Mouse (Mus musculus) G1E-ER4 (cell line): ENCODE measurements around the gene Taf12. TPM values are rescaled to one million over a fixed set of nuclear protein-coding genes. Genes with fewer than 3 reads are reported as not detected.

ENCODE experiments used
- GATA1 ChIP-seq: IDR thresholded peaks from one replicate; pipeline ENCODE4 v1.8.0; 2012; ENCODE audit warnings: low read length, inconsistent platforms
- polyA plus RNA-seq: library from polyadenylated mRNA; stranded (reverse); fragments of >175 nt; gene quantifications from 2 replicates; pipeline ENCODE4 v1.2.3, GENCODE M21; 2012

Taf12 gene
- polyA plus RNA-seq, 1 experiment: 5.8 TPM

GRCm38 (mm10) chr4:132329115-132329834 lies 55.1 kb downstream of the Taf12 start, which contains the start of gene Trnau1ap:
Trnau1ap (minus strand) TSS chr4:132329538.
- TF ChIP-seq GATA1: no peak

- TF ChIP-seq GATA1: no peak
Measured at GRCm38 (mm10) chr4:132329835-132330354, 55.7 kb downstream of the Taf12 start.

GRCm38 (mm10) chr4:132331960-132332359 lies 57.8 kb downstream of the Taf12 start:
- TF ChIP-seq GATA1: no peak

GRCm38 (mm10) chr4:132332880-132333279 lies 58.7 kb downstream of the Taf12 start:
- no peak for TF ChIP-seq GATA1

GRCm38 (mm10) chr4:132338943-132339342 lies 64.8 kb downstream of the Taf12 start:
- no peak for TF ChIP-seq GATA1

- no peak for TF ChIP-seq GATA1
Measured at GRCm38 (mm10) chr4:132341451-132341850, 67.3 kb downstream of the Taf12 start.

GRCm38 (mm10) chr4:132344403-132345134 lies 70.4 kb downstream of the Taf12 start:
- no peak for TF ChIP-seq GATA1

Other genes with a start within 250 kb of the Taf12 start
- gene Gm10300, start 199.7 kb upstream of the Taf12 start, polyA plus RNA-seq: 0.23 and 0.29 TPM in 2 replicates
- 104 and 111 TPM in 2 replicates for gene Epb41, start 199.1 kb upstream of the Taf12 start, polyA plus RNA-seq
- gene Oprd1, start 129.9 kb upstream of the Taf12 start, polyA plus RNA-seq: not detected in 2 replicates
- gene Ythdf2, start 62.1 kb upstream of the Taf12 start, polyA plus RNA-seq: 70.3 and 81.0 TPM in 2 replicates
- 10.3 and 20.1 TPM in 2 replicates for gene Gmeb1, start 12.8 kb upstream of the Taf12 start, polyA plus RNA-seq
- gene Rab42, start 29.0 kb downstream of the Taf12 start, polyA plus RNA-seq: 0.55 and 0.68 TPM in 2 replicates
- 54.1 and 103 TPM in 2 replicates for gene Trnau1ap, start 55.2 kb downstream of the Taf12 start, polyA plus RNA-seq
- gene Rcc1, start 79.2 kb downstream of the Taf12 start, polyA plus RNA-seq: 96.0 and 97.3 TPM in 2 replicates
- gene Phactr4, start 148.1 kb downstream of the Taf12 start, polyA plus RNA-seq: 17.5 and 22.6 TPM in 2 replicates
- 7.3 and 9.1 TPM in 2 replicates for gene Med18, start 189.5 kb downstream of the Taf12 start, polyA plus RNA-seq
- gene Sesn2, start 236.1 kb downstream of the Taf12 start, polyA plus RNA-seq: 21.3 and 24.4 TPM in 2 replicates